Mouse (Mus musculus) kidney, adult 18-20 months (tissue): ENCODE measurements around the gene Gm13102.
"Not testable (repeated sequence)": the region's sequence is repeated elsewhere in the genome, so short reads cannot be mapped to it uniquely, and the experiment has no call there.

Source experiments
- DNase-seq: peaks from one replicate; pipeline ENCODE4 v3.0.0; 2021

The Gm13102 gene

GRCm38 (mm10) chr4:144106174-144106573, at the start of gene Gm13102:
Gene Gm13102, plus strand, starts transcription at chr4:144106474.
- not testable (repeated sequence) for DNase-seq

DNA sequence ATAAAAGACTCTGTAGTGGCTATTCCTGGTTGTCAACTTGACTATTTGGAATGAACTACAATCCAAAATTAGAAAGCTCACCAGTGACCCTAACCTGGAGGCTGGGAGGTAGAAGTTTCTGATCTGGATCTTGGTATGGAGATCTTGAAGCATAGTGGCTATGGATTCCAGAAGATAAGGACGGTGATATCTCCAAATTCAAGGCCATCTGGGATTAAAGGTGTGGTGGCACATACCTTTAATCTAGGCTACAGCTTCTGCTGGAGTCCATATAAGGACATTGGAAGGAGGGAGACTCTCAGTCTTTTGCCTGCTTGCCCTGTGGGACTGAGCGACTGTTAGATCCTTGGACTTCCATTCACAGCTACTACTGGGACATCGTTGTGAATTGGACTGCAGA, 47.4 kb upstream of the Gm13102 start, which contains the start of gene Pramel4:
Gene Pramel4 (plus strand): TSS at position 301 of the 400 bp plus-strand sequence.
- not testable (repeated sequence) for DNase-seq
